Mouse (Mus musculus) mouse trophoblast stem cell (cell line): Measurements from ENCODE around the gene Tmtc2.

Experiments used
- in situ Hi-C, 2 experiments: fragments of 300-500 bp; cut with MseI, MboI; formaldehyde crosslinking; loops; 2 replicates in 1 of 2; 3 replicates in 1 of 2; pipeline ENCODE4 v1.15.1; 2025

Gene Tmtc2

DNA sequence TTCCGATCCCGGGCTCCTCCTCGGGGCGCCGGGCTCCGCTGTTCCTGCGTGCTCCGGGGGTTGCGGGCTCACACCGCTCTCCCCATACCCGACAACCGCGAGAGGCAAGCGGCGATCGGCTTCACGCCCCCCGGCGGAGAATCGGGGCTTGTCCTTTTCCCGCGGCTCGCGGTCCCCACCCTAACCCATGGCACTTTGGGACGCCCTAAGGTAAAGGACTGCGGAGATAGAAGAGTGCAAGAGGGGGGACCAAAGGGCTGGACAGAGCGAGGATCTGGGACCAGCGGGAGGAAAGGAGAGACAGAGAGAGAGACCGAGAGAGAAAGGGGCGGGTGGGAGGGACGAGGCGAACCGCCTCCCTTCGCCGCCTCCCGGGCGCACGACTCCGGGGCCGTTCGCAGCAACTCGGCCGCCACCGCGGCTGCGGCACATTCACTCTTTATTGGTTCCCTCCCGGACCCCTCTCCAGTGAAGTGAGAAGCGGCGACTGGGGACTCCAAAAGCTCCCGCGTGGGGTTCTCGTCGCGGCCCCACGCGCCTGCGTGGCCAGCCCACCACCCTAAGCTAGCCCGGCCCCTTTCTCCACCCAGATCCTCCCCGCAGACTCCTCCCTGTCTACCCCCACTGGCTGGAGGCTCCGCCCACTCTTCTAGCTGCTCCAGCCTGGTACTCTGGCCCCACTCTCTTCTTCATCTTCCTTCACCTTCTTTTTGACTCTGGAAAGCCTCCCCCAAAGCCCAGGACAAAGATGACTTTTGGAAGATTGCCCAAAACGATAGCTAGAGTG lies at the start of gene Tmtc2:
Gene Tmtc2, minus strand, starts transcription at position 544 of the 787 bp plus-strand sequence.
- in situ Hi-C loops = no loop called here

- in situ Hi-C loops = no loop called here
Observed at GRCm38 (mm10) chr10:105612117-105612516, 37.9 kb upstream of the Tmtc2 start.

- in situ Hi-C loops = no loop called here
Observed at GRCm38 (mm10) chr10:105598826-105599225, 24.6 kb upstream of the Tmtc2 start.

GRCm38 (mm10) chr10:105597226-105597625 lies 23.0 kb upstream of the Tmtc2 start:
- in situ Hi-C loops = no loop called here

- in situ Hi-C loops = no loop called here
Observed at GRCm38 (mm10) chr10:105595480-105596102, 21.3 kb upstream of the Tmtc2 start.

GRCm38 (mm10) chr10:105588141-105588540 lies 13.9 kb upstream of the Tmtc2 start:
- in situ Hi-C loops = no loop called here

- in situ Hi-C loops = no loop called here
Observed at GRCm38 (mm10) chr10:105579318-105579717, 5.1 kb upstream of the Tmtc2 start.

- in situ Hi-C loops = no loop called here
Observed at GRCm38 (mm10) chr10:105578291-105578845, 4.1 kb upstream of the Tmtc2 start.

DNA sequence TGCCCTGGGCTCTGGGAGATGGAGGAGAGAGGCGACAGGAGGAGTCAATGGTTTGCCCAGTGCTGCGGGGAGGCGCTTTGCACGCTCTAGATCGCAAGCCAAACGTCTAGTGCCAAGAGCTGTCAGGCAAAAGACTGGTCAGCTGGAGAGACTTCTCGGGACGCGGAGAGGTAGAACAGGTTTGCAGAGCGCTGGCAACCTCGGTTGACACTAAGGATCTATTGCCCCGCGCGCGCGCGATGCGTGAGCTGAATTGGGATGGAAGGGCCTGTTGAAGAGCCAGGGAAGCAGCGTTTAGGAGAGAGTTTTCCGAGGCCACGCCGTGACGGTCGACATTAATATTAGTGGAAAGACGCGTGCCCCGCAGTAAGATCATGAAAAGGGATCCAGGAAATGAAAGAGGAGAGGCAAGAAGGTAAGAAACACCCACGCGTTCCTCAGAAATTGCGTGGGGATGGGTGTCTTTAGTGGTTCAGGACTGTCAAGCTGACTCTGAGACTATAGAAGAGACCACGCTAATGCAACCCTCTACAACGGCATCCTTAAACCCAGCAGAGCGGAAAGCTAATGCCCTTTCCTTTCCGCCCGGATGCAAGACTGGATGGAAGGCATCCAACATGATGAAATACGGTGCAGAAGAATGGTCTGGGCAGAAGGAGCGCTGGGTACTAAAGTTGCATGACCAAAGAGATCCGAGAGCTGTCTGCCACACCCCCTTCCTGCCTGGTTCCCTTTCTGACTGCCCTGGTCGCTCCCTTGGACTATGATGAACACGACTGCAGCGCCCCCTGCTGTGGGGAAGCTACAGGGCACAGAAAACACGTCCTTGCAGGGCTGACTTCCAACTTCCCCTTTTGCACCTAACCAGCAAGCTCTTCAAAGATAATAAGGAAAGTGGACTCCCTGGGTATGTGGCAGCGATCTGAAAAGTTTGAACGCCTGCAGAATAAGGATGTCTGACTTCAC lies 727 bp upstream of the Tmtc2 start:
- in situ Hi-C loops = no loop called here

DNA sequence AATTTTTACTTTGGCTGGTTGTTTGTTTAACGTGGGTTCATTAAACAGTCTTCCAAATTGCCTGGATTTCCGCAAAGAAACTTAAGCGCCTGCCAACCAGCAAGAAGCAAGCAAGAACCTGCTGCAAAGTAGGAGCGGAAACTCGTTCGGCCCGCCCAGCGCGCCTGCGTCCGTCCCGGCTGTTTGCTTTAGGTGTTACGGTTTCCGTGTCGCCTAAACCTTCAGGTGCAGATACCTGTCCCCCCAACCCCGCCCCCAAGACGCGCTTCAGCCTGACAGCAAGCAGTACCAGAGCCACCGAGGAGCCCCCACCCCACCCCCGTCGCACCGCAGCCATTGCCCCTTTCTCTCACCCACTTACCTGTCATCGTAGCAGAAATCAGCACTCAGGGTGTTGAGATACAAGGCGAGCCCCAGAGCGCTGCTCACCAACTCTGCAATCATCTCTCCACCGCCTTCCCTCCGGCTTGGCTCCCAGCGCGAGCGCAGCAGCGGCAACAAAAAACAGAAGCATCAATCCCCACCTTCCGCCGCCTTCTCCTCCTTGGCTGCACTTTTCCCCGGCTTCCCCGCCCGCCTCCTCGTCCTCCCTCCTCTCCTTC lies 844 bp downstream of the Tmtc2 start:
- in situ Hi-C loops = no loop called here

DNA sequence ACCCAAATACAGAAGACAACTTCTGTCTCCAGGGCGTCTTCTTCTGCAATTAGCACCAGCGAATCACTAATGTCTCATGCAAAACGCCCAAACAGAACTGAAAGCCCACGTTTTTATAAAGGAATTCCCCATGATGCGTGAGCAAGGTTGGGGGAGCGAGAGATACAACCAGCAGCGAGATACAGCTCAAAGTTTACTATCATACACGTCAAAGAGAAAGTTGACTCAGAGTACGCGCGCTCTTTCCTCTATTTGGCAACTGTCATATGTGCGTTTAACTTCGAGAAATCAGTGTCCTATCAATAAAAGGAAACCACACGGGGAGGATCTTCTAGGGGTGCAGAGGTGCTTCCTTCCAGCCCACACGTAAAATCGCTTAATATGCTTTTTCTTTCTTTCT lies 1.4 kb downstream of the Tmtc2 start:
- in situ Hi-C loops = no loop called here

GRCm38 (mm10) chr10:105572301-105572700 lies 1.9 kb downstream of the Tmtc2 start:
- in situ Hi-C loops = no loop called here

DNA sequence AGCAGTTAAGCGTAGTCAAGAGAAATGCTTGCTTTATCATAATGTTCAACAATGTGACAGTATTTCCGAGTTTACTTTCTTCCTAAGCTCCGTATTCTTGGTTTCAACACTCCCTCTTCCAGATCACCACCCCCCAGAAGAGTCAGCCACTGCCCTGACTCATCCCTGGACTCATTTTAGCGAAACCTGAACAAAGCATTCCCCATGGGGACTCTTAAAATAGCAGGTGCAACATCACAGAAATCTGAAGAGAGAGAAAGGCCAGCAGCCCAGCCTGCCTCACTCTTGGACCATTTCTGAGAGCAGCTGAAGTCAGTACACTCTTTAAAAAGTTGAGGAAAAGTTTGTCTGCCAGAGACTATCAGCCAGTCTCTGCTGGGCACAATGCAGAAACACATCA lies 2.4 kb downstream of the Tmtc2 start:
- in situ Hi-C loops = no loop called here

DNA sequence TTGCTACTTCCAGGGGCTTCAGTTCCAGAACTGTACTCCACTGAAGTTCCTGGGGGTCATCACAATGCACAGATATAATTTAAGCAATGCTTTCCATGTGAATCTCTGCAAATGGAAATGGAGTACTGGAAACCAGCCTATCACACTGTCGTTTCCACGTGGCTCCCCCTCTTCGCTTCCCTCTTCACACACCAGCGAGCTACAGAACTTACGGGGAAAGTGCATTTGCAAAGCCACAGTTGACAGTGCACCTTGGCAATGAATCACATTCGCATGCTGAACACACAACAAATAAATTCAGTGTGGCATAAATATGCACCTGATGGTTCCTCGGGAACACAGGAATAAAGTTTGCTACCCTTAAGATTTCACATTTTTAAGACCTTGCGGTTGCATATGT lies 3.2 kb downstream of the Tmtc2 start:
- in situ Hi-C loops = no loop called here

DNA sequence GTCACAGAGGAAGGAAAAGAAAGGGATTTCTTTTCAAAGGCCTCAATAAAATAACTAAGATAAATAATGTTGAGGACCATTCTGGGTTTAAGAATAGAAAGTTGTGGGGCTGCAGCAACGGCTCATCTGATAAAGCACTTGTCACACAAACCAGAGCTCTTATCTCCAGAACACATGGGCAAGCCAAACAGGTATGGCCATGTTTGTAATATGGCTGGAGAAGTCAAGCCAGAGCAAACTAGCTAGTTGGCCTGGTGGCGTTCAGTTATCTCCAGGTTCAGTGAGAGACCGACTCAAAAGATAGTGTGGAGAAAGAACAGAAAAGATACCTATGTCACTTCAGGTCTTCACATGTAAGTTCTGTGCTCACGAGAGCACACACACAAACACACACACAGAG lies 4.7 kb downstream of the Tmtc2 start:
- in situ Hi-C loops = no loop called here

DNA sequence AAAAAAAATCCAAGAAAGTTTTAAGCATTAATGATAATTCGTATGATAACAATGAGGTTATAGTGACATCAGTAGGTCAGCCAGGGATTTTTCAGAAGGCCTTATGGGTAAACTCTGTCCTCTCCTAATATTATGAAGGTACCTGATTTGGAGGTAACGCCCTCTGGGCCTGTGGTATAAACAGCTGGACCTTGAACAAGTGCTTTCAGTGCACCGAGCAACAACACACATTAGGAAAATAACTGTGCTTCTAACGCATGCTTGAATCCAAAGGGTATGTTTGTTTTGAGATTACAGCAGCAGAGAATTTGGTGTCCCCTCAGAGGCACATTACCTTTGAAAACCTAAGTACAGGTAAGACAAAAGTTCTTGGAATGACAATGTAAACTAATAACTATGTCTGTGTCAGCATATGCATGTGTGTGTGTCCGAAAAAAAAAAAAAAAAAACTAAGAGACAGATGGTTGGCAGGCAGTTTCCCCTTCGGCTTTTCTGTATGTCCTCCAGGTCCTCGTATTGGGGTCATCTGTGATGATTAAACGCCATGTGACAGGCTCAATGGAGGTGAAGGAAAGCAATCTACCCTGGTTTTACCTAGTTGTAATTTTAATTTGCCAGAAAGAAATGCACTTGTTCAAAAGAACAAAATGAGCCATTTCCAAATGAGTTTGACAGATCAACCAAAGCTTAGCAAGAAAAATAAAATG lies 6.3 kb downstream of the Tmtc2 start:
- in situ Hi-C loops = no loop called here

GRCm38 (mm10) chr10:105561548-105561947 lies 12.7 kb downstream of the Tmtc2 start:
- in situ Hi-C loops = no loop called here

GRCm38 (mm10) chr10:105557581-105557980 lies 16.7 kb downstream of the Tmtc2 start:
- in situ Hi-C loops = no loop called here

DNA sequence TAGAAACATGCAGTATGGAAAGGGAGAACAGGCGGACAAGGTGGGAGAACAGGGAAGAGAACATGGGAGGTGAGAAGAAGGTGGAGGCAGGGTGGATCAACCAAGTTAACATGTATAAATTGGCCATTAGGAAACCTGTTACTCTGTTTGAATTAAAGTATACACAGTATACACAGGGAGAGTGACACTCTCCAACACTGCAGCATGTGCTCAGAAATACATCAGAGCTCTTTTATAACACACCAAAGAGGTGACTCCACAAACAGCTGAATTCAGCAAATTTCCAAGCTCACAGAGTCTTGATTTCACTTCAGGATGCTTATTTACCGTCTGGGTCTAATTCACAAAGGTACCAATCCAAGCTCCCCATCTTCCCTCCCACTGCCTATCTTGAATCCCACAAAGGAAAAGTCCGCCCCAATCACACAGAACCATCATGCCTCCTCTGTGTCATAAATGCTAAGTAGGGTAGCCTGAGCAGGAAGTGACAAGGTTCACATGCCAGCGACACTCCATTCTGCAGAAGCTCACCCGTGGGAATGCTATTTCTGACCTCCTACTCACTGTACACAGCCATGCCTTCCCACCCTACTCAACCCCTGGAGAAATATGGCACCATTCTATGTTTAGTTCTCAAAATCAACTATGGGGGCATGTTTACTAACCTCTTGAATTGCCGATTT lies 17.2 kb downstream of the Tmtc2 start:
- in situ Hi-C loops = no loop called here

- in situ Hi-C loops = no loop called here
Observed at GRCm38 (mm10) chr10:105554153-105554552, 20.1 kb downstream of the Tmtc2 start.
